Mouse (Mus musculus): Measurements from ENCODE around the gene Mettl7b.

DNA sequence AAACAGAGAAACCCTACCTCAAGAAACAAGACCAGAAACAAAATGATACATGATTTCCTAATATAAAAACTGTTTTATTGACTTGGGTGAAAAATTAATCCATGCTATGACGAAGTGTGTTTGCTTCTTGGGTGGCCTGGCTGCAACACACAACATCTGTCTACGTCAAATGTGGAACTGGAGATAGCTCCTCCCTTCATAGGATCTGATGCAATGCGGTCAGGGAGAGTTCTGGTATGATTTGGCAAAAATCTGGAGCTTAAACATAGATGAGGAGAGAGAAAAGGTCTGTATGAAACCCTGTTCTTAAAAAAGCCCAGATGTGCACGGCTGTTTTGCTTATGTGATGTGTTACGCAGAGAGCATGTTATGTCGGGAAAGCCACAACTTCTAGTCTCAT, 5.1 kb upstream of the Mettl7b start:
- TF ChIP-seq EP300 (IDR thresholded peaks at IDR 0.05; ENCODE audit: low read depth): no peak
- no peak for TF ChIP-seq CTCF (IDR thresholded peaks at IDR 0.05; ENCODE audit: low read depth)
